Mouse (Mus musculus): ENCODE measurements around the gene Guca2b. TPM values are rescaled to one million over a fixed set of nuclear protein-coding genes. Genes with fewer than 3 reads are reported as not detected.
"Not testable (repeated sequence)": the region's sequence is repeated elsewhere in the genome, so short reads cannot be mapped to it uniquely, and the experiment has no call there.

Guca2b gene
- polyA plus RNA-seq, 1 experiment from 2014 or later = not detected

DNA sequence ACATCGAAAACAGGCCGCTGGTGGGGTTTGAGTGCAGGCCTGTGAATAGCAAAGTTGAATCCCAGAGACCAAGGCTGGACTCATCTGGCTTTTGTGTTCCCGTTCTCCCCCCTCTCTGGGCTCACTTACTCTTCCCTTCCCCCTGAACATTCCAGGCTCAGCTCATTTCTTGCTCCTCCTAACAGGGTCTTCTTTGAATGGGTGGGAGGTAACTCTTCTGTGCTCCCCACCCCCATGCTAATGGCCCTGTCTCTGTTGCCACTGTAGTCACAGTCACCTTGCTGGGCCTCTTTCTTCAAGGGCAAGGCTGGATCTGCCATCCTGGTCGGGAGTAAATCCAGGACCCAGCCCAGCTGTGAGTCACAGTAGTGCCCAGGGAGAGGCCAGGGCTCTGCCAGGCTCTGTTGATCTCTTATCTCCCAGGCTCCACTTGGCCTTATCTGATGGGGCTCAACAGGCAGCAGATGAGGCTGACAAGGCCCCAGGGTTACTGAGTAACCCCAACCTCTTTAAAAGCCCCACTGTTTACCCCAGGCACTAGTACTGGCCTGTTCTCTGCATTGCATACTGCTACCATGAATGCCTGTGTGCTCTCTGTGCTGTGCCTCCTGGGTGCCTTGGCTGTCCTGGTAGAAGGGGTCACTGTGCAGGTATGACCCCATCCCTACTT lies 21.4 kb downstream of the Guca2b start, which contains the start of gene Guca2a:
Gene Guca2a, plus strand, starts transcription at position 529 of the 670 bp plus-strand sequence.
- Histone ChIP-seq H3K36me3 (ENCODE audit: control insufficient read depth, insufficient read depth, low read length) (no peaks in the 10 kb centered on the region), H3K27me3 (ENCODE audit: control insufficient read depth, insufficient read depth, low read depth, low read length) (no peaks in the 10 kb centered on the region), H3K27ac (ENCODE audit: low read length) (0 out of 2 replicates have a peak within 1 kb of the TSS, but pooled peaks have one; percentile 20), H3K4me3 (ENCODE audit: low read length) (no peak within 1 kb of the TSS), H3K9ac (ENCODE audit: low read length) (no peak within 1 kb of the TSS), H3K4me2 (ENCODE audit: low read depth, low read length) (no peak within 1 kb of the TSS), H3K9me3 (ENCODE audit: control insufficient read depth, low read length) (no peaks in the 10 kb centered on the region), H3K4me1 (replicated peaks; ENCODE audit: control insufficient read depth, insufficient read depth, low read length) (peaks cover 19% of the 10 kb centered on the region)
- WGBS = 46% methylated on average over 4 of the region's 4 CpGs
- ATAC-seq (ENCODE audit: low read depth) = peak; percentile 77

DNA sequence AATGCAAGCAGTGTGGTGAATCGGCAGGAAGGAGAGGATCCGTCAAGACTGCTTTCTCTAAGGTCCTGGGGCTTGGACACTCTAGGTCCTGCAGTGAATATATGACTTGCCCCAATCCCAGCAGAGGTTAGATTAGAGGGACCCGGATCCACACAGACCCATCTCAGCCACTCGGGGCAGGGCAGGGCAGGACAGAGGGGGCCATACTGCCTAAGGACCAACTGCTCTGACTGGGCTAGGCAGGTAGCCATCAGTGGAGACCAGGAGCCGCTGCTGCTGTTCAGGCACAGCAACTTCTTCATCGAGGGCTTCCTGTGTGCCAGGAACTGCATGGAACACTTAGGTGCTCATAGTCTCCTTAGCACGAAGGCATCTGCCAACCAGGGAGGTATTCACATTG lies 22.0 kb downstream of the Guca2b start:
- H3K9ac ChIP-seq (ENCODE audit: low read length) = no peak overlapping the region
- no peaks in the 10 kb centered on the region for H3K27me3 ChIP-seq (ENCODE audit: control insufficient read depth, insufficient read depth, low read depth, low read length)
- ATAC-seq (ENCODE audit: low read depth) = no peak
- 61% methylated on average over 7 of the region's 7 CpGs for WGBS
- no peak overlapping the region for H3K4me2 ChIP-seq (ENCODE audit: low read depth, low read length)
- H3K4me1 ChIP-seq (replicated peaks; ENCODE audit: control insufficient read depth, insufficient read depth, low read length) = peaks cover 20% of the 10 kb centered on the region
- no peaks in the 10 kb centered on the region for H3K36me3 ChIP-seq (ENCODE audit: control insufficient read depth, insufficient read depth, low read length)
- H3K27ac ChIP-seq (ENCODE audit: low read length) = no peak overlapping the region
- H3K9me3 ChIP-seq (ENCODE audit: control insufficient read depth, low read length) = no peaks in the 10 kb centered on the region
- no peak overlapping the region for H3K4me3 ChIP-seq (ENCODE audit: low read length)

DNA sequence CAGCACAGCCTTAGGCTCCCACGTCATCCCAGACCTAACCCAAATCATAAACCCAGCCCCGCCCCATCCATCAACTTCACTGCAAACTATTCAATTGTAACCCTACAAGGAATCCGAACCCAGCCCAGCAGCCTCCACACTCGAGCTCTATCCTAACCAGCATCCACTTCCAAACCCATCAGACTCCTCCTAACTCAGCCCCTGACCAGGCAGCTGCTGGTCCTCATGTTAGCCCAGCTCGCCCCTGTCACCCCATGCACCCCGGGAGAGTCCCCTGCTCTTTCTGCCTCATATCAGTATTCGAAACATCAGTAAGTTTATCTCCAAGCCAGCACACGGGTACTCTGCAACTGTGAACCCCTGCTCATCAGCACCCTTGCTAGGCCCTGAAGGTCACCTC lies 23.1 kb downstream of the Guca2b start:
- Histone ChIP-seq H3K4me3 (ENCODE audit: low read length) (no peak overlapping the region), H3K9ac (ENCODE audit: low read length) (no peak overlapping the region), H3K27ac (ENCODE audit: low read length) (no peak overlapping the region), H3K4me2 (ENCODE audit: low read depth, low read length) (no peak overlapping the region), H3K9me3 (ENCODE audit: control insufficient read depth, low read length) (no peaks in the 10 kb centered on the region), H3K4me1 (replicated peaks; ENCODE audit: control insufficient read depth, insufficient read depth, low read length) (peaks cover 27% of the 10 kb centered on the region), H3K36me3 (ENCODE audit: control insufficient read depth, insufficient read depth, low read length) (no peaks in the 10 kb centered on the region), H3K27me3 (ENCODE audit: control insufficient read depth, insufficient read depth, low read depth, low read length) (no peaks in the 10 kb centered on the region)
- ATAC-seq (ENCODE audit: low read depth) = no peak
- WGBS = 73% methylated on average over 8 of the region's 8 CpGs

DNA sequence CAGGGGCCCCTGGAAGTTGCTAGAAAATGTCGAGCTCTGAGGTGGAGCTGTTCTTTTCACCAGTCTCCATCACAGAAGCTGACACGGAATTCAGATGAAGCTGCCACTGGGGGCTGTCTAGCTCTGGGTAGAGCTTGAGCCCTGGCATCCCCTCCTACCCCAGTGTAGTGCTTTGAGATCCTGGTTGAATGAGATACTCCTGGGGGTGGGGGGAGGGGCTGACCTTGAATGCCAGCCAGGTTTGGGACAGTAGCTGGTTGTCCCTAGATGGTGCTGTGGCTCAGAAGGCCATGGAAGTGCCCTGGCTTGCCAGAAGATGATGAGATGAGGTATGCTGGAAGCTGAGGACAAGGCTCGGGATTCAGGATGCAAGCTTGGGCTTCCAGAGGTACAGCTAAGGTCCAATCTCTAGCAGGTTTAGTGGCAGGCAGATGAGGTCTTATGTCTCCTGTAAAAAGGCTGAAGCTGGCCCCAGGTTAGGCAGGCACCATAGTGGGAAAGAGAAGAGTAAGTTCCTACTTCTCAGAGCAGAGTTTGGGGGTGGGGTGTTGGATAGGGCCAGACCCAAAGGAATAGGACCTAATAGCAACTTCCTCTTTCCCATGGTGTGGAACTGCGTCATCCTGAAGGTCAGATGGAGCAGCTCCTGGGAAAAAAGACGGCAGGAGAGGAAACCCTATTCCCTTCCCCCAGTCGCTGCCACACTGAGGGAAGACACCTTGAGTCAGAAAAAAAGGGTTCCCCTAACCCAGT lies 23.7 kb downstream of the Guca2b start:
- no peak overlapping the region for H3K4me3 ChIP-seq (ENCODE audit: low read length)
- ATAC-seq (ENCODE audit: low read depth) = no peak
- 54% methylated on average over 6 of the region's 6 CpGs for WGBS

DNA sequence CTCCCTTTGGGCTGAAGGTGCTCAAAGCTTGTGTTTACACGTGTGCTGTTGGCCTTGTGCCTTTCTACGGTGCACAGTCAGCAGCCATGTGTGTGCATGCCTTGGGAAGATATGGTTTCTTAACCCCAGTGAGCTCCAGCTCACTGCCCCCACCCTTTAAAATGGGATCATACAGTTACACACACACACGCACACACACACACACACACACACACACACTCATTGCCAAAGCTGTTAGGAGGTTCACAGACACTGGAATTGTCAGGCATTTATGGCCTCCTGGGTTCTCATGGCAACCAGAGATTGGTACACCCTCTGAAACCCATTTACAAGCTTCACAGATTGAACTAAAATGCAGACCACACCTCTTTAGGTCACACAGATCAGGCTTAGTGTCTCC lies 24.8 kb downstream of the Guca2b start:
- ATAC-seq (ENCODE audit: low read depth) = no peak
- no peak overlapping the region for H3K4me3 ChIP-seq (ENCODE audit: low read length)
- no peaks in the 10 kb centered on the region for H3K9me3 ChIP-seq (ENCODE audit: control insufficient read depth, low read length)
- peaks cover 10% of the 10 kb centered on the region for H3K36me3 ChIP-seq (ENCODE audit: control insufficient read depth, insufficient read depth, low read length)
- H3K27ac ChIP-seq (ENCODE audit: low read length) = no peak overlapping the region
- 71% methylated on average over 3 of the region's 3 CpGs for WGBS
- H3K4me2 ChIP-seq (ENCODE audit: low read depth, low read length) = no peak overlapping the region
- H3K4me1 ChIP-seq (replicated peaks; ENCODE audit: control insufficient read depth, insufficient read depth, low read length) = peaks cover 27% of the 10 kb centered on the region
- H3K9ac ChIP-seq (ENCODE audit: low read length) = no peak overlapping the region
- H3K27me3 ChIP-seq (ENCODE audit: control insufficient read depth, insufficient read depth, low read depth, low read length) = no peaks in the 10 kb centered on the region

More for the DNA sequence above, 23.7 kb downstream of the Guca2b start:
- Histone ChIP-seq H3K4me1 (replicated peaks; ENCODE audit: control insufficient read depth, insufficient read depth, low read length) (peaks cover 27% of the 10 kb centered on the region), H3K36me3 (ENCODE audit: control insufficient read depth, insufficient read depth, low read length) (peaks cover 2% of the 10 kb centered on the region), H3K9ac (ENCODE audit: low read length) (no peak overlapping the region), H3K4me2 (ENCODE audit: low read depth, low read length) (no peak overlapping the region), H3K9me3 (ENCODE audit: control insufficient read depth, low read length) (no peaks in the 10 kb centered on the region), H3K27ac (ENCODE audit: low read length) (no peak overlapping the region), H3K27me3 (ENCODE audit: control insufficient read depth, insufficient read depth, low read depth, low read length) (no peaks in the 10 kb centered on the region)

DNA sequence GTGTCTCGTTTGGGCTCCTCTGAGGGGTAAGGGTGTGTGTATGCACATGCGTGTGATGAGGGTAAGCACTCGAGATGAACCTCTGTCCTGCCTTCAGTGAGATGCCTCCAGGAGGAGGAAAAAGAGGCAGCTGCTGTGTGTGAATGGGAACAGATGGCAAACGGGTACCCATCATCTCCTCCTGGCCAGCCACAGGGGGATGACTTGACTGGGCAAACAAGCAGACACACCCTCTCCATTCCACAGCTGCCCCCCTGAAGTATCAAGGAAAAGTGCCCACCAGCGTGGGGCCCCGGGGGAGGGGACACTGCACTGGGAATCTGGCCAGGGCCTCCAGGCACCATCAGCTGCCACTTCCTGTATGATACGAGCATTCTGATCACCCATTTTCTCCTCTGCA lies 25.4 kb downstream of the Guca2b start:
- WGBS = 36% methylated on average over 7 of the region's 7 CpGs
- H3K4me2 ChIP-seq (ENCODE audit: low read depth, low read length) = no peak overlapping the region
- peaks cover 27% of the 10 kb centered on the region for H3K4me1 ChIP-seq (replicated peaks; ENCODE audit: control insufficient read depth, insufficient read depth, low read length)
- no peak overlapping the region; the same call in 1 of the 2 replicates for H3K27ac ChIP-seq (ENCODE audit: low read length)
- ATAC-seq (ENCODE audit: low read depth) = no peak
- no peak overlapping the region for H3K4me3 ChIP-seq (ENCODE audit: low read length)
- no peaks in the 10 kb centered on the region for H3K27me3 ChIP-seq (ENCODE audit: control insufficient read depth, insufficient read depth, low read depth, low read length)
- no peaks in the 10 kb centered on the region for H3K9me3 ChIP-seq (ENCODE audit: control insufficient read depth, low read length)
- 0 out of 2 replicates have a peak overlapping the region, but pooled peaks have one; percentile 11 for H3K9ac ChIP-seq (ENCODE audit: low read length)
- H3K36me3 ChIP-seq (ENCODE audit: control insufficient read depth, insufficient read depth, low read length) = peaks cover 10% of the 10 kb centered on the region

DNA sequence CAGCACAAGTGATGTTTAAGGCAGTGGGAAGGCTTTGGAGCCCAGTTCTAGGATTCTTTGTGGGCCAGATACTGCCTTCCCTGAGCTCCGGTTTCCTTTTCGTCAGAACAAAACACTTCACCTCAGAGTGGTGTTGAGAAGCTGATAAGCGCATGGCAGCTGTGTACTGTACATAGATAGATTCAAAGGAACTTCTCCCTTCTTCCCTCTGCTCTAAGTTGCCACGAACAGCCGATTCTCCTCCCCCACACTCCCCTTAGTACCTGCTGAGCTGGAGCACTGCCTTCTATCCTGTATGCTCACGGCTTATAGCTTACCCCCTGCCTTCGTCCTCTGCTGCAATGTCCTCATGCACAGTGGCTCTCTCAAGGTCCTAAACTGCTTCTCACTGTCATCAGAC lies 26.0 kb downstream of the Guca2b start:
- H3K27ac ChIP-seq (ENCODE audit: low read length) = peak overlapping the region; percentile 13; the same call in 1 of the 2 replicates
- no peaks in the 10 kb centered on the region for H3K9me3 ChIP-seq (ENCODE audit: control insufficient read depth, low read length)
- H3K27me3 ChIP-seq (ENCODE audit: control insufficient read depth, insufficient read depth, low read depth, low read length) = no peaks in the 10 kb centered on the region
- peaks cover 26% of the 10 kb centered on the region for H3K4me1 ChIP-seq (replicated peaks; ENCODE audit: control insufficient read depth, insufficient read depth, low read length)
- ATAC-seq (ENCODE audit: low read depth) = no peak
- peaks cover 10% of the 10 kb centered on the region for H3K36me3 ChIP-seq (ENCODE audit: control insufficient read depth, insufficient read depth, low read length)
- H3K9ac ChIP-seq (ENCODE audit: low read length) = no peak overlapping the region
- no peak overlapping the region for H3K4me3 ChIP-seq (ENCODE audit: low read length)
- 38% methylated on average over 7 of the region's 7 CpGs for WGBS
- no peak overlapping the region for H3K4me2 ChIP-seq (ENCODE audit: low read depth, low read length)

DNA sequence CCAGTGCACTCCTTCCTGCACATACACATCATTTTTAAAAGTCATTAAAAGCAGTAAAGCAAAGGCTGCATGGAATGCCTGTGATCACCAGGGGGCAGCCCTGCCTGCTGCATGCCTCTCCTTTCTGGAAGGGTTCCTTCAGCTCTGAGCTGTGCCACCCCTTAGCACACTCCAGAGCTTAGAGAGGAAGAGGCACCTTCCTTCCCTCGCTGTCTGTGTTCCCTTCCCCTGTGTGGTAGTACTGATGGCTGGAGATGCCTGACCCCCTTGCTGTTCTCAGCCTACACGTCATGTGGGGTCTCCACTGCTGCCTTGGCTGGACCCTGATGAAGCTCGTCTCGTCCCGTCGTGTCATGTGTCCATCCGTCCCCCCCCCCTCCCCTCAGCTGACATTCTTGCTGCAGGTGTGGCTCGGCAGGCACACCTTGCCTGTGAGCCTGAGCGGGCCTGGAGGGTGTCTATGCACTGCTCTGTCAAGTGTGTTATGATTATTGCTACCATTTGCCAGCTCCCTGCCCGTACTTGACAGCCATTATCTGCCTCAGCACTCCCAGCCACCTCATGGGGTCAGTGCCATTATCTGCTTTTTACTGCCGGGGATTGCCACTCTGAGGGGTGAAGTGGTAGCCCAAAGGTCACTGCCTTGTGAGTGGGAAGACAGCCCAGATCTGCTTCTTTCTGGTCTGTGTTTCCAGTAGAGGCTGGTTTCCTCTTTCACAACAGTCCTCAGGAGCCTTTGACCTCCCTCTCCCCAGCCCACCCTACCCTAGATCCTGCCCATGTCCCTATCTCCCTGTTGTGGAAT lies 27.4 kb downstream of the Guca2b start:
- H3K9ac ChIP-seq (ENCODE audit: low read length) = no peak overlapping the region; the same call in 1 of the 2 replicates
- peaks cover 10% of the 10 kb centered on the region for H3K36me3 ChIP-seq (ENCODE audit: control insufficient read depth, insufficient read depth, low read length)
- H3K9me3 ChIP-seq (ENCODE audit: control insufficient read depth, low read length) = no peaks in the 10 kb centered on the region
- no peak overlapping the region for H3K4me3 ChIP-seq (ENCODE audit: low read length)
- H3K27me3 ChIP-seq (ENCODE audit: control insufficient read depth, insufficient read depth, low read depth, low read length) = no peaks in the 10 kb centered on the region
- ATAC-seq (ENCODE audit: low read depth) = peak; percentile 83
- H3K27ac ChIP-seq (ENCODE audit: low read length) = peak overlapping the region; percentile 59
- 22% methylated on average over 11 of the region's 11 CpGs for WGBS
- H3K4me1 ChIP-seq (replicated peaks; ENCODE audit: control insufficient read depth, insufficient read depth, low read length) = peaks cover 25% of the 10 kb centered on the region
- no peak overlapping the region for H3K4me2 ChIP-seq (ENCODE audit: low read depth, low read length)

DNA sequence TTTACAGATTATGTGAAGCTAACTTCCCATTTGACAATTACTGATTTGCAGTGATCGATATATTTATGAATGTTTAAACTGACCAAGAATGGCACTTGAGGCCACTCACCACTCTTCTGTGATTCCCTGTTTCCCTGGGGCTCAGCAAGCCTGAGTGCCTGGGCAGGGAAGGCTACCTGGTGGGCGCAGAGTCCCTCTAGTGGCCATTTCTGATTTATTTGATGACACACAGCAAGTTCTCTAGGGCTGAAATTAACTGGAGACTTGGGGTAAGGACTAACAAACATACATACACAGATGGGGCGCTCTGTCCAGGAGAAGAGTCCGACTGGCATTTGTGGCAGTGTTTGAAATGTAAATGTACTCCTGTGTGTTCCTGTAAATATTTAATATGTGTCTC lies 30.4 kb downstream of the Guca2b start:
- 72% methylated on average over 3 of the region's 4 CpGs for WGBS
- not testable (repeated sequence) for H3K9ac ChIP-seq (ENCODE audit: low read length); H3K27ac ChIP-seq (ENCODE audit: low read length); H3K4me3 ChIP-seq (ENCODE audit: low read length); H3K27me3 ChIP-seq (ENCODE audit: control insufficient read depth, insufficient read depth, low read depth, low read length); H3K4me2 ChIP-seq (ENCODE audit: low read depth, low read length); ATAC-seq (ENCODE audit: low read depth); H3K9me3 ChIP-seq (ENCODE audit: control insufficient read depth, low read length)
- peaks cover 12% of the 10 kb centered on the region for H3K36me3 ChIP-seq (ENCODE audit: control insufficient read depth, insufficient read depth, low read length)
- H3K4me1 ChIP-seq (replicated peaks; ENCODE audit: control insufficient read depth, insufficient read depth, low read length) = peaks cover 19% of the 10 kb centered on the region
